Mouse (Mus musculus) spleen, postnatal 4 days (tissue): ENCODE results near the gene Fam25c.

Experiments
- DNase-seq, 2 experiments: peaks; one replicate each; pipeline ENCODE4 v3.0.0; 2022; ENCODE audit warnings: low spot score in 2 of 2

Gene Fam25c

GRCm38 (mm10) chr14:34363490-34364253 is 8.4 kb upstream of the Fam25c start:
- peak in 1 of 2 experiments; percentile 25 for DNase-seq

GRCm38 (mm10) chr14:34362726-34363445 is 7.7 kb upstream of the Fam25c start:
- peak in 1 of 2 experiments; percentile 25 for DNase-seq

- DNase-seq: no peak
Measured at GRCm38 (mm10) chr14:34362135-34362534, 6.9 kb upstream of the Fam25c start.

- no peak for DNase-seq
Measured at GRCm38 (mm10) chr14:34360251-34360650, 5.0 kb upstream of the Fam25c start.

GRCm38 (mm10) chr14:34359676-34360244 is 4.5 kb upstream of the Fam25c start:
- no peak for DNase-seq

- no peak for DNase-seq
Measured at GRCm38 (mm10) chr14:34357671-34358455, 2.6 kb upstream of the Fam25c start.

- no peak for DNase-seq
Measured at GRCm38 (mm10) chr14:34354456-34354855, 777 bp downstream of the Fam25c start.

GRCm38 (mm10) chr14:34353326-34353725 is 1.9 kb downstream of the Fam25c start:
- no peak for DNase-seq

- no peak for DNase-seq
Measured at GRCm38 (mm10) chr14:34352523-34352922, 2.7 kb downstream of the Fam25c start.

GRCm38 (mm10) chr14:34351660-34352059 is 3.6 kb downstream of the Fam25c start:
- DNase-seq: no peak

- no peak for DNase-seq
Measured at GRCm38 (mm10) chr14:34349007-34349406, 6.2 kb downstream of the Fam25c start.

GRCm38 (mm10) chr14:34348301-34348700 is 6.9 kb downstream of the Fam25c start:
- DNase-seq: no peak

GRCm38 (mm10) chr14:34347084-34347483 is 8.1 kb downstream of the Fam25c start:
- DNase-seq: no peak

- DNase-seq: no peak
Measured at GRCm38 (mm10) chr14:34345771-34346566, 9.3 kb downstream of the Fam25c start.

GRCm38 (mm10) chr14:34344361-34344760 is 10.9 kb downstream of the Fam25c start:
- DNase-seq: no peak

- no peak for DNase-seq
Measured at GRCm38 (mm10) chr14:34343078-34343477, 12.2 kb downstream of the Fam25c start.

GRCm38 (mm10) chr14:34341993-34342392 is 13.2 kb downstream of the Fam25c start:
- DNase-seq: no peak

GRCm38 (mm10) chr14:34339446-34339845 is 15.8 kb downstream of the Fam25c start:
- DNase-seq: no peak

- no peak for DNase-seq
Measured at GRCm38 (mm10) chr14:34332476-34332875, 22.8 kb downstream of the Fam25c start.

GRCm38 (mm10) chr14:34331886-34332285 is 23.3 kb downstream of the Fam25c start:
- DNase-seq: no peak

- DNase-seq: no peak
Measured at GRCm38 (mm10) chr14:34330657-34331158, 24.5 kb downstream of the Fam25c start.
